Mouse (Mus musculus) liver, embryonic 11.5 days (tissue): ENCODE measurements at regions not wholly inside any gene's neighbourhood (a gene's known extent, or its start where the extent isn't known, plus 50 kb on each side); places are given as distances from the start of the nearest gene placed in this dataset.

Experiments
- ATAC-seq: fragments of 200-750 bp; cut with Nextera tagmentation; replicated peaks from 2 replicates; pipeline ENCODE4 v1.8.0; 2017; ENCODE audit warnings: moderate number of reproducible peaks, mild to moderate bottlenecking, moderate TSS enrichment, moderate library complexity; ENCODE audit not compliant: low FRiP score
- DNase-seq: peaks from one replicate; pipeline ENCODE4 v3.0.0-alpha.2; 2017; ENCODE audit warnings: low spot score
- H3K27ac ChIP-seq: fragments of 300-500 bp; sonication (generic); 2 replicates; pipeline ENCODE4 v1.5.1; 2014; ENCODE audit warnings: mild to moderate bottlenecking, low read depth, low read length, control low read depth
- H3K27me3 ChIP-seq: fragments of 300-500 bp; sonication (generic); replicated peaks from 2 replicates; pipeline ENCODE4 v1.6.1; 2014; ENCODE audit warnings: low read length, mixed read lengths; ENCODE audit not compliant: control insufficient read depth, insufficient read depth
- H3K36me3 ChIP-seq: fragments of 300-500 bp; sonication (generic); 2 replicates; pipeline ENCODE4 v1.6.1; 2014; ENCODE audit warnings: mild to moderate bottlenecking, low read length, moderate library complexity, mixed read lengths; ENCODE audit not compliant: control insufficient read depth, insufficient read depth
- H3K4me1 ChIP-seq: fragments of 300-500 bp; sonication (generic); replicated peaks from 2 replicates; pipeline ENCODE4 v1.6.1; 2014; ENCODE audit warnings: low read length, mixed read lengths; ENCODE audit not compliant: control insufficient read depth, insufficient read depth
- H3K4me2 ChIP-seq: fragments of 300-500 bp; sonication (generic); 2 replicates; pipeline ENCODE4 v1.6.1; 2014; ENCODE audit warnings: mild to moderate bottlenecking, control low read depth, moderate library complexity
- H3K4me3 ChIP-seq: fragments of 300-500 bp; sonication (generic); 2 replicates; pipeline ENCODE4 v1.5.1; 2014; ENCODE audit warnings: low read depth, low read length, control low read depth
- H3K9ac ChIP-seq: fragments of 300-500 bp; sonication (generic); 2 replicates; pipeline ENCODE4 v1.6.1; 2014; ENCODE audit warnings: low read depth, low read length, control low read depth
- H3K9me3 ChIP-seq: fragments of 300-500 bp; sonication (generic); 2 replicates; pipeline ENCODE4 v1.6.1; 2016; ENCODE audit warnings: low read length, inconsistent platforms, mixed read lengths; ENCODE audit not compliant: control insufficient read depth
- WGBS: fragments of 180-500 bp; shearing (Covaris S2); extraction: QIAGEN DNeasy Blood & Tissue Kit; methylation state at CpG from one replicate; pipeline ENCODE4 v1.1.7; 2014; 5-methylcytosine and 5-hydroxymethylcytosine counted together

GRCm38 (mm10) chr1:165086131-165086530, 74.4 kb downstream of the Tbx19 start:
- ATAC-seq (no peak), DNase-seq (no peak)
- H3K9ac ChIP-seq = no peak overlapping the region
- H3K4me3 ChIP-seq = no peak overlapping the region
- H3K36me3 ChIP-seq = no peaks in the 10 kb centered on the region
- no peaks in the 10 kb centered on the region for H3K9me3 ChIP-seq
- H3K4me2 ChIP-seq = no peak overlapping the region
- H3K4me1 ChIP-seq = no peaks in the 10 kb centered on the region
- no peaks in the 10 kb centered on the region for H3K27me3 ChIP-seq
- no peak overlapping the region for H3K27ac ChIP-seq
- 65% methylated on average over 3 of the region's 3 CpGs for WGBS

GRCm38 (mm10) chr1:165084753-165085152, 75.8 kb downstream of the Tbx19 start:
- Histone ChIP-seq H3K9ac (no peak overlapping the region), H3K4me3 (no peak overlapping the region), H3K9me3 (no peaks in the 10 kb centered on the region), H3K4me1 (no peaks in the 10 kb centered on the region), H3K27me3 (no peaks in the 10 kb centered on the region), H3K36me3 (no peaks in the 10 kb centered on the region), H3K4me2 (no peak overlapping the region), H3K27ac (no peak overlapping the region)
- DNase-seq = no peak
- no peak for ATAC-seq
- 68% methylated on average over 9 of the region's 9 CpGs for WGBS

GRCm38 (mm10) chr1:165084179-165084578, 76.4 kb downstream of the Tbx19 start:
- Histone ChIP-seq H3K9me3 (no peaks in the 10 kb centered on the region), H3K4me2 (no peak overlapping the region)
- WGBS = 76% methylated on average over 6 of the region's 6 CpGs

GRCm38 (mm10) chr1:165080351-165080750, 80.2 kb downstream of the Tbx19 start:
- Histone ChIP-seq H3K9ac (no peak overlapping the region), H3K27ac (no peak overlapping the region), H3K4me1 (no peaks in the 10 kb centered on the region), H3K4me3 (no peak overlapping the region), H3K9me3 (no peaks in the 10 kb centered on the region), H3K36me3 (no peaks in the 10 kb centered on the region), H3K27me3 (no peaks in the 10 kb centered on the region), H3K4me2 (no peak overlapping the region)
- ATAC-seq (no peak), DNase-seq (no peak)
- WGBS = 87% methylated on average over 9 of the region's 9 CpGs

More at GRCm38 (mm10) chr1:165084179-165084578, 76.4 kb downstream of the Tbx19 start:
- ATAC-seq = no peak
- H3K4me1 ChIP-seq = no peaks in the 10 kb centered on the region
- H3K27me3 ChIP-seq = no peaks in the 10 kb centered on the region
- no peak for DNase-seq
- H3K27ac ChIP-seq = no peak overlapping the region
- H3K36me3 ChIP-seq = no peaks in the 10 kb centered on the region
- no peak overlapping the region for H3K4me3 ChIP-seq
- no peak overlapping the region for H3K9ac ChIP-seq

GRCm38 (mm10) chr1:165077313-165077712, 83.3 kb downstream of the Tbx19 start:
- ATAC-seq = no peak
- Histone ChIP-seq H3K27me3 (no peaks in the 10 kb centered on the region), H3K4me2 (no peak overlapping the region)

GRCm38 (mm10) chr1:165075301-165076082, 85.1 kb downstream of the Tbx19 start:
- DNase-seq (no peak), ATAC-seq (no peak)
- Histone ChIP-seq H3K27me3 (no peaks in the 10 kb centered on the region), H3K4me1 (no peaks in the 10 kb centered on the region), H3K27ac (no peak overlapping the region), H3K9ac (no peak overlapping the region), H3K9me3 (no peaks in the 10 kb centered on the region), H3K36me3 (no peaks in the 10 kb centered on the region), H3K4me2 (no peak overlapping the region), H3K4me3 (no peak overlapping the region)
- WGBS = 57% methylated on average over 5 of the region's 5 CpGs

More at GRCm38 (mm10) chr1:165077313-165077712, 83.3 kb downstream of the Tbx19 start:
- no peaks in the 10 kb centered on the region for H3K36me3 ChIP-seq
- no peak overlapping the region for H3K4me3 ChIP-seq
- WGBS = 69% methylated on average over 4 of the region's 4 CpGs
- no peak overlapping the region for H3K27ac ChIP-seq
- DNase-seq = no peak
- H3K9ac ChIP-seq = no peak overlapping the region
- H3K4me1 ChIP-seq = no peaks in the 10 kb centered on the region
- H3K9me3 ChIP-seq = no peaks in the 10 kb centered on the region

- Histone ChIP-seq H3K27ac (no peak overlapping the region), H3K4me1 (no peaks in the 10 kb centered on the region), H3K9me3 (no peaks in the 10 kb centered on the region), H3K4me3 (no peak overlapping the region), H3K9ac (no peak overlapping the region), H3K36me3 (no peaks in the 10 kb centered on the region), H3K4me2 (no peak overlapping the region), H3K27me3 (no peaks in the 10 kb centered on the region)
- ATAC-seq (no peak), DNase-seq (no peak)
- 81% methylated on average over 4 of the region's 4 CpGs for WGBS
These were observed 88.6 kb downstream of the Tbx19 start for GRCm38 (mm10) chr1:165071831-165072491.

GRCm38 (mm10) chr1:165064981-165065380, 95.6 kb downstream of the Tbx19 start:
- H3K9me3 ChIP-seq = no peaks in the 10 kb centered on the region
- H3K27me3 ChIP-seq = no peaks in the 10 kb centered on the region
- H3K9ac ChIP-seq = no peak overlapping the region
- no peaks in the 10 kb centered on the region for H3K4me1 ChIP-seq
- no peak overlapping the region for H3K4me2 ChIP-seq
- 86% methylated on average over 5 of the region's 5 CpGs for WGBS
- ATAC-seq (no peak), DNase-seq (no peak)
- H3K4me3 ChIP-seq = no peak overlapping the region
- H3K27ac ChIP-seq = no peak overlapping the region
- H3K36me3 ChIP-seq = no peaks in the 10 kb centered on the region
